Mouse (Mus musculus) B cell, adult 2 months (primary cell): ENCODE measurements around the gene Chac1.
A peak's percentile ranks its signal among the peaks of the same experiment; 100 is the strongest.

Source experiments
- DNase-seq, 2 experiments: peaks; one replicate each; pipeline ENCODE4 v3.0.0; 2022

Chac1 gene

GRCm38 (mm10) chr2:119328546-119328945 is 22.5 kb upstream of the Chac1 start:
- DNase-seq = no peak

GRCm38 (mm10) chr2:119329123-119329817 is 21.8 kb upstream of the Chac1 start:
- no peak for DNase-seq

DNA sequence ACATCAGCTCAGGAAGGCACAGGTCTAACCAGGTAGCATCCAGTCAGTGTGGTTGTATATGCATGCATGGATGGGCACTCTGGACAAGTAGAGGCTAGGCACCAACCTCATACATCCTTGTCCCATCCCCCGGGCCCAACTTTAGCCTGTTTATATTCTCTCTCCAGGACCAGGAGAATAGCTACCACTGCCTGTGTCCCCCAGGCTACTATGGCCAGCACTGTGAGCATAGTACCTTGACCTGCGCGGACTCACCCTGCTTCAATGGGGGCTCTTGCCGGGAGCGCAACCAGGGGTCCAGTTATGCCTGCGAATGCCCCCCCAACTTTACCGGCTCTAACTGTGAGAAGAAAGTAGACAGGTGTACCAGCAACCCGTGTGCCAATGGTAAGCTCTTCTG is 20.2 kb upstream of the Chac1 start:
- no peak for DNase-seq

DNA sequence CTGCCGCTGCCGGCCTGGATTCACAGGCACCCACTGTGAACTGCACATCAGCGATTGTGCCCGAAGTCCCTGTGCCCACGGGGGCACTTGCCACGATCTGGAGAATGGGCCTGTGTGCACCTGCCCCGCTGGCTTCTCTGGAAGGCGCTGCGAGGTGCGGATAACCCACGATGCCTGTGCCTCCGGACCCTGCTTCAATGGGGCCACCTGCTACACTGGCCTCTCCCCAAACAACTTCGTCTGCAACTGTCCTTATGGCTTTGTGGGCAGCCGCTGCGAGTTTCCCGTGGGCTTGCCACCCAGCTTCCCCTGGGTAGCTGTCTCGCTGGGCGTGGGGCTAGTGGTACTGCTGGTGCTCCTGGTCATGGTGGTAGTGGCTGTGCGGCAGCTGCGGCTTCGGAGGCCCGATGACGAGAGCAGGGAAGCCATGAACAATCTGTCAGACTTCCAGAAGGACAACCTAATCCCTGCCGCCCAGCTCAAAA is 18.8 kb upstream of the Chac1 start:
- no peak for DNase-seq

GRCm38 (mm10) chr2:119334135-119334534 is 16.9 kb upstream of the Chac1 start:
- DNase-seq = no peak

DNA sequence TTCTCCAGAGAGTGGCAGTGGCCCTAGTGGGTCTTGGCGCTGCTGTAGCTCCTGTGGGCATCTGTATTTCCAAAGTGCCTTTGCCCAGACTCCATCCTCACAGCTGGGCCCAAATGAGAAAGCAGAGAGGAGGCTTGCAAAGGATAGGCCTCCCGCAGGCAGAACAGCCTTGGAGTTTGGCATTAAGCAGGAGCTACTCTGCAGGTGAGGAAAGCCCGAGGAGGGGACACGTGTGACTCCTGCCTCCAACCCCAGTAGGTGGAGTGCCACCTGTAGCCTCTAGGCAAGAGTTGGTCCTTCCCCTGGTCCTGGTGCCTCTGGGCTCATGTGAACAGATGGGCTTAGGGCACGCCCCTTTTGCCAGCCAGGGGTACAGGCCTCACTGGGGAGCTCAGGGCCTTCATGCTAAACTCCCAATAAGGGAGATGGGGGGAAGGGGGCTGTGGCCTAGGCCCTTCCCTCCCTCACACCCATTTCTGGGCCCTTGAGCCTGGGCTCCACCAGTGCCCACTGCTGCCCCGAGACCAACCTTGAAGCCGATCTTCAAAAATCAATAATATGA is 16.0 kb upstream of the Chac1 start:
- no peak for DNase-seq

- DNase-seq = no peak
Observed at GRCm38 (mm10) chr2:119335535-119335934, 15.5 kb upstream of the Chac1 start.

DNA sequence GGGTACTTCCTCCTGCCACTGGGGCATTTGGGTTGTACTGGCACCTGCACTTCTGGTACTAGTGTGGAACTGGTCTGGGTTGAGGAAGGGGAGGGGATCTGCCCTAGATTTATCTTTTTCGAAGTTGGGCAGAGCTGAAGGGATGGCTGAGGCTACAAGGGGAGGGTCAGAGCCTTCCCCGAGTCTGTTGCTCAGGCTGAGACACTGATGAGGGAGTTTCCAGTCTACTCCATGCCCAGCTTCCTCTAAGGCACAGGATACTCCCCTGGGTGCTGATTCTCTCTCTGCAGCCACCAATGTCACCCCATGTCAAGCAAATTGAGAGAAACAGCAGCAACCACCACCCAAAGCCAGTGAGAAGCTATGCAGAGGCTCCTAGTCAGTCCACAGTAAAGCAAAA is 15.0 kb upstream of the Chac1 start:
- no peak for DNase-seq

- DNase-seq = no peak
Observed at GRCm38 (mm10) chr2:119336470-119336869, 14.6 kb upstream of the Chac1 start.

GRCm38 (mm10) chr2:119337425-119338265 is 13.4 kb upstream of the Chac1 start:
- peak; percentile 84 to 89 for DNase-seq

GRCm38 (mm10) chr2:119344537-119345138 is 6.4 kb upstream of the Chac1 start:
- no peak for DNase-seq

DNA sequence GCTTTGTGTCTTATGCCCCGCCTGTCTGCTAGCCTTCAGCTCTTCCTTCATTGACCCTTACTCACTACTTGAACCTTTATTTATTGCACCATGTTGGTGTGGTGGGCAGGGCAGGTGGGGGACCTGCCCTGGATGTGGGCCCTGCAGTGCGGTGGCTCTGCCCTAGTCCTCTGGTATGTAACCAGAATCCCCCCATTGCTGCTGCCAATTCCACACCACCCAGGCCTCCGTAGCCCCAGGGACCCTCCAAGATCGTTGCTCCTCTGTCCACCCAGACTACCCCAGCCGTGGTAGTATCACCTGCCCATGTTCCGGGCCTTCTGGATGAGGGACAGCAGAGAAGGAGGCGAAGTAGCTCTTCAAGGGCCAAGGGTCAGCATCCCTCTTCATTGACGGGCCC is 2.7 kb downstream of the Chac1 start:
- no peak for DNase-seq

DNA sequence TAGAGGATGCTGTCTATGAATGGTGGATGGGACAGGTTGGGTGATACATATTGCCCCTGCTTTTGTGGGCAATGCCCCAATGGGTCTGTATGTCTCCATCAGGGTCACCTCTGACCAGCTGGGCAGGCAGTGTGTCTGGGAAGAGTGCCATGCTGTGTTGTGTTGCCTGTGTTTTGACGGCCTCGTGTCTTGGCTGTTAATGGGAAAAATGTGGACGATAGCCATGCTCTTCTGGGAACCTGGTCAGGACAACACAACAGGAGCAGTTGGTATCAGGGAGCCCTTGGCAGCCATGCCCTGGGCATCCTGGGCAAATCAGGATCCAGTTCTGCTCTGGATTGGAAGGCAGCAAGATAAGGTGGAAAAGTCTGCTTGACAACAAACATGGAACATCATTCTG is 4.1 kb downstream of the Chac1 start:
- no peak for DNase-seq

DNA sequence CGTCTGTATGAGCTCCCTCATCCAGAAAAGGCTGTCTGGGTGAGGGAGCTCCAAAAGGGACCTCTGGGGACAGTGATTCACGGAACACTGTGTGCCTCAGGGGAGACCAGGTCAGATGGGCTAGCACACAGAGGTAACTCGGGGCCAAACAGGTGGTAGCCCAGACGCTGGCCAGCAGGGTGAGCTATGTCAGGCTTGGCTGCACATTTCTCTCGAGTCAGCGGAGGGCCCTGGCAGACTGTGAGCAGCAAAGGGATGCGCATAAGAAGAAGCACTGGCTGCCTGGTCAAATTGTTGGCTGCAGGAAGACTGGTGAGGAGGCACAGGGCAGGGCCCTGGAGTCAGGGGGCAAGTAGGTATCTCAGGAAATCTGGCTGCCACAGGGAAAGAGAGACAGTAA is 4.6 kb downstream of the Chac1 start:
- no peak for DNase-seq

- no peak for DNase-seq
Observed at GRCm38 (mm10) chr2:119356310-119356709, 5.3 kb downstream of the Chac1 start.

- DNase-seq = no peak
Observed at GRCm38 (mm10) chr2:119356805-119357204, 5.8 kb downstream of the Chac1 start.

- DNase-seq = no peak
Observed at GRCm38 (mm10) chr2:119358249-119358648, 7.2 kb downstream of the Chac1 start.

- DNase-seq = no peak
Observed at GRCm38 (mm10) chr2:119359721-119360291, 8.8 kb downstream of the Chac1 start.

DNA sequence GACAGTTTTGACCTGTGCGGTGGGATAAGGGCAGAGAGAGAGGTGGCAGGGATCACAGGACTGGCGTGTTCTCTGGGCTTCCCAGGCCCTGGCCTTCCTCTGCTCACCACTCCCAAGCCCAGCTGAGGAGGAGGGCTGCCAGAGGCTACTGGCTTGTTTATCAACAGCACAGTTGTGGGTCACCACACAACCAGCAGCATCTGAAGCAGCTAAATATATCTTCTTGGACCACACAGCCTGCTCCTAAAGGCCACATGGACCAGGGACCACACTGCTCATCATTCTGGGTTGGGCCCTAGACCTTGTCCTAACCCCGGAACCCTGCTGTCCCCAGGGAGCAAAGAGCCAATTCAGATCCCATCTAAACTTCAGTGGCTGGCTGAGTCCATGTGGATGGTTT is 13.9 kb downstream of the Chac1 start:
- no peak for DNase-seq

GRCm38 (mm10) chr2:119367346-119367745 is 16.3 kb downstream of the Chac1 start:
- DNase-seq = no peak

GRCm38 (mm10) chr2:119370116-119370515 is 19.1 kb downstream of the Chac1 start:
- DNase-seq = no peak

GRCm38 (mm10) chr2:119377286-119377685 is 26.3 kb downstream of the Chac1 start:
- DNase-seq = no peak

GRCm38 (mm10) chr2:119377826-119378225 is 26.8 kb downstream of the Chac1 start:
- no peak for DNase-seq
